In genomic region chr2:144738576-144738975, GRCm38 (mm10) we compare ENCODE assay signal across 21 mouse cellular contexts.
DNase-seq lines count a peak whose midpoint lies in the region; ATAC-seq lines count a peak whose summit lies in the region.
"Had no signal": no experiment of that assay in that cellular context is flagged by ENCODE, and none has a peak within 500 bp of the region (broad histone marks: within the 10 kb centered on the region; RNA-seq: fewer than 3 reads in every experiment).

No protein-coding gene starts in this region.

- no peaks in the 10 kb centered on the region for H3K9me3 ChIP-seq in heart, embryonic 11.5 days (replicated peaks; ENCODE audit: control insufficient read depth, low read length)
- no peaks in the 10 kb centered on the region for H3K9me3 ChIP-seq in midbrain, embryonic 15.5 days
- H3K9me3 ChIP-seq: forebrain, embryonic 13.5 days; heart, embryonic 13.5 days; liver, embryonic 13.5 days had no signal

- H3K4me3 ChIP-seq in heart, embryonic 11.5 days (ENCODE audit: low read depth, low read length), result no peak overlapping the region
- no peak overlapping the region for H3K4me3 ChIP-seq in midbrain, embryonic 15.5 days
- H3K4me3 ChIP-seq: forebrain, embryonic 13.5 days; heart, embryonic 13.5 days; liver, embryonic 13.5 days had no signal

- peaks cover 3% of the 10 kb centered on the region; the same call in 1 of the 2 replicates for H3K4me1 ChIP-seq in heart, embryonic 11.5 days (ENCODE audit: control insufficient read depth, insufficient read depth, low read length)
- H3K4me1 ChIP-seq in midbrain, embryonic 15.5 days, result no peaks in the 10 kb centered on the region
- H3K4me1 ChIP-seq: forebrain, embryonic 13.5 days; liver, embryonic 13.5 days had no signal

- H3K27me3 ChIP-seq in heart, embryonic 11.5 days (ENCODE audit: control insufficient read depth, insufficient read depth, low read length), result no peaks in the 10 kb centered on the region
- no peaks in the 10 kb centered on the region for H3K27me3 ChIP-seq in midbrain, embryonic 15.5 days (replicated peaks)
- H3K27me3 ChIP-seq: CH12.LX; forebrain, embryonic 13.5 days; heart, embryonic 13.5 days; liver, embryonic 13.5 days had no signal

- DNase-seq in heart, adult 18-20 months, result peak; percentile 62 to 79
- DNase-seq in gastrocnemius, adult 18-20 months (ENCODE audit: low spot score), result peak; percentile 76
- DNase-seq in gastrocnemius, postnatal 36 days, result peak; percentile 58 to 65
- peak; percentile 50 for DNase-seq in heart, postnatal 4 days
- DNase-seq in retina, postnatal 1 day, result no peak
- no peak for DNase-seq in lung, postnatal 36 days
- DNase-seq: adrenal gland, postnatal 25 days; cerebellum, adult 11-12 months; cerebellum, postnatal 14 days; kidney, adult 18-20 months; left cerebral cortex, postnatal 4 days; liver, embryonic 13.5 days; lung, embryonic 14.5 days; lung, postnatal 4 days; thymus, adult 2 months had no signal

- no peak overlapping the region for H3K9ac ChIP-seq in heart, embryonic 11.5 days (ENCODE audit: low read depth, low read length)
- H3K9ac ChIP-seq in midbrain, embryonic 15.5 days, result no peak overlapping the region
- H3K9ac ChIP-seq: forebrain, embryonic 13.5 days; heart, embryonic 13.5 days; liver, embryonic 13.5 days; lung, embryonic 14.5 days had no signal

- intact Hi-C loops in gastrocnemius, postnatal 36 days (cut with DNase I), result no loop called here

- 76% methylated on average over 5 of the region's 5 CpGs for WGBS in heart, embryonic 11.5 days (ENCODE audit: insufficient replicate concordance)
- 75% methylated on average over 5 of the region's 5 CpGs for WGBS in midbrain, embryonic 15.5 days

- ATAC-seq in heart, embryonic 11.5 days (replicated peaks; ENCODE audit: insufficient number of reproducible peaks, low FRiP score, low TSS enrichment), result no peak
- no peak for ATAC-seq in midbrain, embryonic 15.5 days (replicated peaks)
- ATAC-seq: forebrain, embryonic 13.5 days had no signal

- H3K27ac ChIP-seq in heart, embryonic 11.5 days (ENCODE audit: low read depth, low read length), result no peak overlapping the region
- no peak overlapping the region for H3K27ac ChIP-seq in midbrain, embryonic 15.5 days
- H3K27ac ChIP-seq: forebrain, embryonic 13.5 days; heart, embryonic 13.5 days; kidney, postnatal 0 days; liver, embryonic 13.5 days had no signal

- H3K4me2 ChIP-seq in heart, embryonic 11.5 days, result no peak overlapping the region
- H3K4me2 ChIP-seq in midbrain, embryonic 15.5 days, result no peak overlapping the region
- H3K4me2 ChIP-seq: forebrain, embryonic 13.5 days; heart, embryonic 13.5 days; liver, embryonic 13.5 days; lung, embryonic 14.5 days had no signal

- H3K36me3 ChIP-seq in heart, embryonic 11.5 days (ENCODE audit: control insufficient read depth, insufficient read depth, low read length), result no peaks in the 10 kb centered on the region
- no peaks in the 10 kb centered on the region for H3K36me3 ChIP-seq in midbrain, embryonic 15.5 days (replicated peaks)
- H3K36me3 ChIP-seq: heart, embryonic 13.5 days; liver, embryonic 13.5 days had no signal

Comparison
In these comparisons a context has a peak if more than half of its experiments do, and no peak if none do; other contexts are left out.
1. DNase-seq: peak in heart, adult 18-20 months (2 of 2), gastrocnemius, adult 18-20 months (single experiment), gastrocnemius, postnatal 36 days (2 of 2) and heart, postnatal 4 days (single experiment); none in retina, postnatal 1 day (single experiment) and lung, postnatal 36 days (single experiment).